Mouse (Mus musculus) forebrain, embryonic 14.5 days (tissue): ENCODE data around the gene Pla2g5. TPM values are rescaled to one million over a fixed set of nuclear protein-coding genes. Genes with fewer than 3 reads are reported as not detected.

ENCODE experiments used
- ATAC-seq: fragments of 200-750 bp; cut with Nextera tagmentation; 2 replicates; pipeline ENCODE4 v1.8.0; 2017; ENCODE audit warnings: mild to moderate bottlenecking, moderate library complexity
- DNase-seq: peaks from one replicate; pipeline ENCODE4 v3.0.0-alpha.2; 2015; ENCODE audit warnings: low spot score
- H3K27ac ChIP-seq: fragments of 300-500 bp; sonication (generic); 2 replicates; pipeline ENCODE4 v1.5.1; 2014; ENCODE audit warnings: low read depth, mild to moderate bottlenecking, control low read depth, low read length, moderate library complexity
- H3K27me3 ChIP-seq: fragments of 300-500 bp; sonication (generic); replicated peaks from 2 replicates; pipeline ENCODE4 v1.6.1; 2014; ENCODE audit warnings: low read length, control low read depth, mixed read lengths; ENCODE audit not compliant: control insufficient read depth, insufficient read depth
- H3K36me3 ChIP-seq: fragments of 300-500 bp; sonication (generic); 2 replicates; pipeline ENCODE4 v1.6.1; 2014; ENCODE audit warnings: low read length, control low read depth; ENCODE audit not compliant: control insufficient read depth, insufficient read depth
- H3K4me1 ChIP-seq: fragments of 300-500 bp; sonication (generic); 2 replicates; pipeline ENCODE4 v1.6.1; 2014; ENCODE audit warnings: antibody characterized with exemption, low read length, control low read depth; ENCODE audit not compliant: control insufficient read depth, insufficient read depth
- H3K4me2 ChIP-seq: fragments of 300-500 bp; sonication (generic); 2 replicates; pipeline ENCODE4 v1.6.1; 2014; ENCODE audit warnings: mild to moderate bottlenecking, control low read depth, low read length
- H3K4me3 ChIP-seq: fragments of 300-500 bp; sonication (generic); 2 replicates; pipeline ENCODE4 v1.5.1; 2014; ENCODE audit warnings: low read depth, low read length, control low read depth
- H3K9ac ChIP-seq: fragments of 300-500 bp; sonication (generic); 2 replicates; pipeline ENCODE4 v1.6.1; 2014; ENCODE audit warnings: mild to moderate bottlenecking, low read length, control low read depth, moderate library complexity
- H3K9me3 ChIP-seq: fragments of 300-500 bp; sonication (generic); replicated peaks from 2 replicates; pipeline ENCODE4 v1.6.1; 2016; ENCODE audit warnings: low read length, control low read depth, mixed read lengths; ENCODE audit not compliant: control insufficient read depth
- WGBS: fragments of 180-500 bp; shearing (Covaris S2); extraction: QIAGEN DNeasy Blood & Tissue Kit; methylation state at CpG from one replicate; pipeline ENCODE4 v1.1.7; 2014; 5-methylcytosine and 5-hydroxymethylcytosine counted together
- polyA plus RNA-seq: library from polyadenylated mRNA; unstranded; fragments of >200 nt; fragmentation: Nextera tagmentation; extraction: Ambion mirVana; gene quantifications from 2 replicates; pipeline ENCODE4 v1.2.1, GENCODE M21; 2014

Gene Pla2g5
- polyA plus RNA-seq, 1 experiment from 2014 or later: 0.67 TPM

GRCm38 (mm10) chr4:138819101-138819500, 44.2 kb downstream of the Pla2g5 start:
- WGBS: 30% methylated on average over 8 of the region's 8 CpGs
- ATAC-seq (no peak), DNase-seq (peak; percentile 28)

GRCm38 (mm10) chr4:138817736-138818135, 45.5 kb downstream of the Pla2g5 start:
- H3K27me3 ChIP-seq: no peaks in the 10 kb centered on the region
- H3K9ac ChIP-seq: no peak overlapping the region
- H3K4me2 ChIP-seq: no peak overlapping the region
- H3K36me3 ChIP-seq: no peaks in the 10 kb centered on the region
- ATAC-seq: no peak
- WGBS: 88% methylated on average over 6 of the region's 6 CpGs
- H3K4me3 ChIP-seq: no peak overlapping the region
- H3K27ac ChIP-seq: no peak overlapping the region
- H3K4me1 ChIP-seq: no peaks in the 10 kb centered on the region
- no peaks in the 10 kb centered on the region for H3K9me3 ChIP-seq
- no peak for DNase-seq

More at GRCm38 (mm10) chr4:138819101-138819500, 44.2 kb downstream of the Pla2g5 start:
- Histone ChIP-seq H3K9me3 (no peaks in the 10 kb centered on the region), H3K9ac (peak overlapping the region; percentile 4; the same call in 1 of the 2 replicates), H3K36me3 (no peaks in the 10 kb centered on the region), H3K27me3 (no peaks in the 10 kb centered on the region), H3K4me1 (no peaks in the 10 kb centered on the region), H3K4me3 (no peak overlapping the region), H3K27ac (no peak overlapping the region), H3K4me2 (no peak overlapping the region)

- ATAC-seq (no peak), DNase-seq (no peak)
- no peaks in the 10 kb centered on the region for H3K36me3 ChIP-seq
- H3K27me3 ChIP-seq: no peaks in the 10 kb centered on the region
- H3K4me2 ChIP-seq: no peak overlapping the region
- no peak overlapping the region for H3K4me3 ChIP-seq
- no peak overlapping the region for H3K9ac ChIP-seq
- 82% methylated on average over 9 of the region's 9 CpGs for WGBS
- H3K9me3 ChIP-seq: no peaks in the 10 kb centered on the region
- no peak overlapping the region for H3K27ac ChIP-seq
- H3K4me1 ChIP-seq: no peaks in the 10 kb centered on the region
Measured at GRCm38 (mm10) chr4:138816166-138816565, 47.1 kb downstream of the Pla2g5 start.

- Histone ChIP-seq H3K27me3 (no peaks in the 10 kb centered on the region), H3K9me3 (no peaks in the 10 kb centered on the region), H3K4me1 (peaks cover 5% of the 10 kb centered on the region; the same call in 1 of the 2 replicates), H3K27ac (no peak overlapping the region), H3K4me3 (no peak overlapping the region), H3K4me2 (no peak overlapping the region), H3K36me3 (no peaks in the 10 kb centered on the region), H3K9ac (no peak overlapping the region)
- ATAC-seq (no peak), DNase-seq (no peak)
- 84% methylated on average over 7 of the region's 7 CpGs for WGBS
Measured at GRCm38 (mm10) chr4:138806920-138807541, 56.3 kb downstream of the Pla2g5 start.

- 90% methylated on average over 8 of the region's 8 CpGs for WGBS
Measured at GRCm38 (mm10) chr4:138806160-138806559, 57.1 kb downstream of the Pla2g5 start.

GRCm38 (mm10) chr4:138805248-138805647, 58.0 kb downstream of the Pla2g5 start:
- H3K4me3 ChIP-seq: no peak overlapping the region
- 0 out of 2 replicates have a peak, but pooled peaks have one; percentile 15 for ATAC-seq
- H3K9me3 ChIP-seq: no peaks in the 10 kb centered on the region
- no peak overlapping the region for H3K4me2 ChIP-seq
- 8% methylated on average over 8 of the region's 8 CpGs for WGBS
- no peak overlapping the region for H3K27ac ChIP-seq
- H3K4me1 ChIP-seq: peaks cover 5% of the 10 kb centered on the region; the same call in 1 of the 2 replicates
- no peak overlapping the region for H3K9ac ChIP-seq
- DNase-seq: peak; percentile 52
- H3K27me3 ChIP-seq: no peaks in the 10 kb centered on the region
- no peaks in the 10 kb centered on the region for H3K36me3 ChIP-seq

More at GRCm38 (mm10) chr4:138806160-138806559, 57.1 kb downstream of the Pla2g5 start:
- H3K36me3 ChIP-seq: no peaks in the 10 kb centered on the region
- peaks cover 5% of the 10 kb centered on the region; the same call in 1 of the 2 replicates for H3K4me1 ChIP-seq
- H3K4me3 ChIP-seq: no peak overlapping the region
- H3K27me3 ChIP-seq: no peaks in the 10 kb centered on the region
- H3K9ac ChIP-seq: no peak overlapping the region
- no peak overlapping the region for H3K27ac ChIP-seq
- H3K4me2 ChIP-seq: no peak overlapping the region
- H3K9me3 ChIP-seq: no peaks in the 10 kb centered on the region
- DNase-seq (no peak), ATAC-seq (no peak)

- peaks cover 5% of the 10 kb centered on the region; the same call in 1 of the 2 replicates for H3K4me1 ChIP-seq
- no peak overlapping the region for H3K4me2 ChIP-seq
- H3K4me3 ChIP-seq: no peak overlapping the region
- ATAC-seq (no peak), DNase-seq (no peak)
- 84% methylated on average over 11 of the region's 11 CpGs for WGBS
- no peaks in the 10 kb centered on the region for H3K9me3 ChIP-seq
- no peak overlapping the region for H3K9ac ChIP-seq
- no peak overlapping the region for H3K27ac ChIP-seq
- H3K36me3 ChIP-seq: no peaks in the 10 kb centered on the region
- no peaks in the 10 kb centered on the region for H3K27me3 ChIP-seq
Measured at GRCm38 (mm10) chr4:138802917-138803316, 60.4 kb downstream of the Pla2g5 start.

- no peak overlapping the region for H3K4me3 ChIP-seq
- DNase-seq (no peak), ATAC-seq (no peak)
- H3K9ac ChIP-seq: no peak overlapping the region
- no peak overlapping the region for H3K4me2 ChIP-seq
- H3K4me1 ChIP-seq: peaks cover 5% of the 10 kb centered on the region; the same call in 1 of the 2 replicates
- WGBS: 77% methylated on average over 4 of the region's 4 CpGs
- H3K27me3 ChIP-seq: no peaks in the 10 kb centered on the region
- no peaks in the 10 kb centered on the region for H3K9me3 ChIP-seq
- no peak overlapping the region for H3K27ac ChIP-seq
- no peaks in the 10 kb centered on the region for H3K36me3 ChIP-seq
Measured at GRCm38 (mm10) chr4:138801631-138802030, 61.7 kb downstream of the Pla2g5 start.

- Histone ChIP-seq H3K27ac (no peak overlapping the region), H3K9me3 (no peaks in the 10 kb centered on the region), H3K27me3 (no peaks in the 10 kb centered on the region), H3K4me3 (no peak overlapping the region), H3K36me3 (no peaks in the 10 kb centered on the region), H3K4me1 (peaks cover under 1% of the 10 kb centered on the region; the same call in 1 of the 2 replicates), H3K9ac (no peak overlapping the region), H3K4me2 (no peak overlapping the region)
- DNase-seq (peak; percentile 10), ATAC-seq (no peak)
- WGBS: 78% methylated on average over 12 of the region's 12 CpGs
Measured at GRCm38 (mm10) chr4:138800134-138800744, 63.0 kb downstream of the Pla2g5 start.
